Mouse (Mus musculus) bone marrow, adult 2 months (tissue): ENCODE measurements around the gene Rpl36a.

Experiments
- CTCF ChIP-seq: fragments of 200-500 bp; IDR thresholded peaks from 2 replicates; pipeline ENCODE4 v1.5.1; 2011; ENCODE audit warnings: low read length, control low read depth; ENCODE audit not compliant: control insufficient read depth, insufficient read depth
- POLR2A ChIP-seq: fragments of 200-500 bp; IDR thresholded peaks from 2 replicates; pipeline ENCODE4 v1.6.1; 2011; ENCODE audit warnings: low read depth, mild to moderate bottlenecking, control low read depth, low read length, borderline replicate concordance; ENCODE audit not compliant: control insufficient read depth

DNA sequence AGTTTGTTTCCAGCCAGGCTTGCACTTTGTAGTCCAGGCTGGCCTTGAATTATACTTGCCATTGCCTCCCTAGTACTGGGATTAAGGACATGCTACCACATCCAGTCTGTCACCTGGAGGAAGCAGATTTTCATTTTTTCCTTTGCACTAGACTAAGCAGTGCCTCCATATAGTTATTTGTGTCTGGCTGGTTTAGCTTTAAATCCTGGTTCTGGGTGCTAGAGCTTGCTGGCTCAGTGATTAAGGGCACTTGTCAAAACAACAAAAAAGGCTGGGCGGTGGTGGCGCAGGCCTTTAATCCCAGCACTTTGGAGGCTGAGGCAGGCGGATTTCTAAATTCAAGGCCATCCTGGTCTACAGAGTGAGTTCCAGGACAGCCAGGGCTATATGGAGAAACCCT lies 3.5 kb downstream of the Rpl36a start:
- TF ChIP-seq CTCF = no peak
- no peak for TF ChIP-seq POLR2A
